Mouse (Mus musculus) cortical plate, adult 2 months (tissue): ENCODE results near the gene Vmn2r103. TPM values are rescaled to one million over a fixed set of nuclear protein-coding genes. Genes with fewer than 3 reads are reported as not detected.

Source experiments
- H3K27ac ChIP-seq: fragments of 200-500 bp; 2 replicates; pipeline ENCODE4 v1.5.1; 2012; ENCODE audit warnings: low read length, control low read depth, inconsistent platforms; ENCODE audit not compliant: insufficient read depth
- H3K4me1 ChIP-seq: fragments of 200-500 bp; 2 replicates; pipeline ENCODE4 v1.6.1; 2011; ENCODE audit warnings: low read length; ENCODE audit not compliant: control insufficient read depth, insufficient read depth
- H3K4me3 ChIP-seq: fragments of 200-500 bp; 2 replicates; pipeline ENCODE4 v1.5.1; 2011; ENCODE audit warnings: mild to moderate bottlenecking, low read length, control low read depth; ENCODE audit not compliant: insufficient read depth
- CTCF ChIP-seq: fragments of 200-500 bp; IDR thresholded peaks from 2 replicates; pipeline ENCODE4 v1.5.1; 2011; ENCODE audit warnings: mild to moderate bottlenecking, control low read depth, low read length; ENCODE audit not compliant: insufficient read depth; ENCODE audit errors: extremely low read depth
- POLR2A ChIP-seq: fragments of 200-500 bp; IDR thresholded peaks from 2 replicates; pipeline ENCODE4 v1.6.1; 2011; ENCODE audit warnings: mild to moderate bottlenecking, low read length, control low read depth; ENCODE audit not compliant: insufficient read depth; ENCODE audit errors: extremely low read depth
- polyA plus RNA-seq: library from polyadenylated mRNA; depleted of rRNA; stranded (reverse); fragments of >200 nt; gene quantifications from 2 replicates; pipeline ENCODE4 v1.2.3, GENCODE M21; 2012; rRNA removed

Gene Vmn2r103
- not detected in 2 replicates for polyA plus RNA-seq

DNA sequence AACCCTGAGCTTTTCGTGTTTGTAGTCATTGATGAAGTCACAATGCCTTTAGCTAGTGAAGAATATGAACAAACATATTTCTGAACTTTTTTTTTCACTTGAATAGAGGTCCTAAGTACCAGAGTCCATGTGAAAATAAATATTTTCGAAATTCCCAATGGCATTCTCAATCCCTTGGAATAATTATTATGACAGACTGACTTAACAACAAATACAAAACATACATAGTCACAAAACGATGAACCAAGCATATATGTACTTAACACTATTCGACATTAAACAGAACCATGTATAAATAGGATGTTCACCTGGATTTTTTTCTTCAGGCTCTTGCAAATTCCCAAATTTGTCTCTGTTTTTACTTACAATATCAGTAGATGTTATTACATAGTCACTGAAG is at the start of gene Vmn2r103:
Vmn2r103 (plus strand) TSS at position 301 of the 400 bp plus-strand sequence.
- H3K4me3 ChIP-seq = no peak within 1 kb of the TSS
- no peak for TF ChIP-seq CTCF
- TF ChIP-seq POLR2A = no peak
- H3K4me1 ChIP-seq = no peaks in the 10 kb centered on the region
- H3K27ac ChIP-seq = no peak within 1 kb of the TSS

DNA sequence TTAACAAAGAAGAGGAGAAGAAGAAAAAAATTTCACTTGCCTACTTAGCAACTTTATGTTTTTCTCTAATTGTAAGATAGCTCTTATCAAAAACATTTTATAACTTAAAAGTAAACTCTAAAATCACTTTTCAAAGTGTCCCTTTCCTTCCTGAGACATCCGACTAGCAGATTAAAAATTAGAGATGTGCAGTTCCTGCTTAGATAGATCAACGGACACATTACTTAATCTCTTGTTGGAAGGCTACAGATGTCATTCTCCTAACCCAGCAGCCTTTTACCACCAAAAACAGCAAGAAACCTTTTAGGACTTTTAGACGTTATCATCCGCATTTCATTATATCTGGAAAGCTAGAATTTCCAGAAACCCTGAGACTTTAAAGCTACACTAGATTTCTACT is 5.8 kb downstream of the Vmn2r103 start:
- Histone ChIP-seq H3K4me3 (no peak overlapping the region), H3K27ac (no peak overlapping the region), H3K4me1 (no peaks in the 10 kb centered on the region)
- no peak for TF ChIP-seq POLR2A
- no peak for TF ChIP-seq CTCF

DNA sequence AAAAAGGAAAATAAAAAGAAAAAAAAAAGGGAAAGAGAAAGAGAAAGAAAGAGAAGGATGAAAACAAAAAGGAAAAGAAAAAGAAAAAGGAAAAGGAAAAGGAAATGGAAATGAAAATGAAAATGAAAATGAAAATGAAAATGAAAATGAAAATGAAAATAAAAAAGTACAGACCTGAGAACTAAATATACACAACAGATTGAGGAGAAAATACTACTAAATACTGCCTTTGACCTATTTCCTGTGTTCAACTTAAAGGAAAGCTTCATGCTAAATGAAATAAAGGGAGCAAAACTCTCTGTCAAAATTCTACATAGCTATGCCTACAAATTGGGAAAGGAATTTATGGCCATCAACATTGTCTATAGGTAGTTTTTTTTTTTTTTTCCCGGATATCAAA is 16.1 kb downstream of the Vmn2r103 start:
- H3K4me1 ChIP-seq = no peaks in the 10 kb centered on the region
- no peak overlapping the region for H3K27ac ChIP-seq
- TF ChIP-seq POLR2A = no peak
- no peak for TF ChIP-seq CTCF
- no peak overlapping the region for H3K4me3 ChIP-seq

Other genes starting within 250 kb of the Vmn2r103 start
- gene Vmn2r101, start 196.1 kb upstream of the Vmn2r103 start, polyA plus RNA-seq = not detected in 2 replicates
- not detected in 2 replicates for gene Vmn2r102, start 113.0 kb upstream of the Vmn2r103 start, polyA plus RNA-seq